Mouse (Mus musculus) left cerebral cortex, postnatal 4 days (tissue): ENCODE measurements around the gene Trim62. TPM values are rescaled to one million over a fixed set of nuclear protein-coding genes. Genes with fewer than 3 reads are reported as not detected.

ENCODE experiments used
- DNase-seq: peaks from one replicate; pipeline ENCODE4 v3.0.0-alpha.2; 2022
- intact Hi-C: fragments of 180-260 bp; cut with DNase I; formaldehyde crosslinking; loops from one replicate; pipeline ENCODE4 v1.15.1; 2025
- total RNA-seq, 2 experiments: library from RNA; stranded (reverse); gene quantifications; 2 replicates each; pipeline ENCODE4 v1.2.3; 2021

Trim62 gene
- total RNA-seq, 2 experiments from 2014 or later: 37.5 to 38.4 TPM

- intact Hi-C loops: loop anchor here (5.0 kb wide), 1 partner anchor 125 kb away; no protein-coding TSS in a partner anchor
- peak; percentile 72 for DNase-seq
Observed at GRCm38 (mm10) chr4:128957155-128957911, 74.0 kb downstream of the Trim62 start.

- DNase-seq: no peak
- intact Hi-C loops: loop anchor here (5.0 kb wide), 1 partner anchor 124 kb away; no protein-coding TSS in a partner anchor
Observed at GRCm38 (mm10) chr4:128958156-128958555, 74.8 kb downstream of the Trim62 start.

- DNase-seq: no peak
- intact Hi-C loops: loop anchor here (5.0 kb wide), 1 partner anchor 123 kb away; no protein-coding TSS in a partner anchor
Observed at GRCm38 (mm10) chr4:128958849-128959248, 75.5 kb downstream of the Trim62 start.

GRCm38 (mm10) chr4:128959676-128960075, 76.3 kb downstream of the Trim62 start:
- intact Hi-C loops: loop anchor here (5.0 kb wide), 1 partner anchor 123 kb away; no protein-coding TSS in a partner anchor
- no peak for DNase-seq

Other genes with a start within 250 kb of the Trim62 start
- 10 to 100 TPM; 90.7 to 95.1 TPM for gene Phc2, start 228.9 kb upstream of the Trim62 start, total RNA-seq
- gene A3galt2, start 128.2 kb upstream of the Trim62 start, total RNA-seq: 1 to 10 TPM; 1.1 to 1.3 TPM
- 10 to 100 TPM; 62.4 to 66.2 TPM for gene Zfp362, start 77.5 kb upstream of the Trim62 start, total RNA-seq
- gene Azin2, start 78.9 kb downstream of the Trim62 start, total RNA-seq: 10 to 100 TPM; 17.8 to 20.0 TPM
- gene Ak2, start 108.4 kb downstream of the Trim62 start, total RNA-seq: 10 to 100 TPM; 33.5 to 33.8 TPM
- 100 to 1,000 TPM in 1 of 2 experiments, 10 to 100 TPM in 1; 97.9 to 102 TPM for gene Rnf19b, start 174.7 kb downstream of the Trim62 start, total RNA-seq
- gene Tmem54, start 222.0 kb downstream of the Trim62 start, total RNA-seq: not detected
- gene Hpca, start 238.5 kb downstream of the Trim62 start, total RNA-seq: 100 to 1,000 TPM; 189 to 218 TPM